19 mouse cellular contexts compared by ENCODE assay signal in genomic region chr14:23470071-23470470, GRCm38 (mm10).
"Had no signal": no experiment of that assay in that cellular context is flagged by ENCODE, and none has a peak within 500 bp of the region (broad histone marks: within the 10 kb centered on the region; RNA-seq: fewer than 3 reads in every experiment).

No protein-coding gene starts in this region.

- H3K9me3 ChIP-seq: midbrain, embryonic 10.5 days; midbrain, embryonic 12.5 days; neural tube, embryonic 13.5 days; neural tube, embryonic 15.5 days had no signal

- ATAC-seq: midbrain, embryonic 16.5 days had no signal

- H3K9ac ChIP-seq: lung, embryonic 14.5 days; midbrain, embryonic 12.5 days; neural tube, embryonic 13.5 days; neural tube, embryonic 15.5 days had no signal

- H3K27me3 ChIP-seq: midbrain, embryonic 12.5 days; neural tube, embryonic 13.5 days; neural tube, embryonic 15.5 days had no signal

- H3K4me3 ChIP-seq: midbrain, embryonic 10.5 days; midbrain, embryonic 12.5 days; myocyte; neural tube, embryonic 13.5 days; neural tube, embryonic 15.5 days had no signal

- H3K4me1 ChIP-seq: midbrain, embryonic 10.5 days; midbrain, embryonic 12.5 days; neural tube, embryonic 13.5 days; neural tube, embryonic 15.5 days had no signal

- H3K27ac ChIP-seq: midbrain, embryonic 10.5 days; midbrain, embryonic 12.5 days; neural tube, embryonic 13.5 days; neural tube, embryonic 15.5 days had no signal

- H3K4me2 ChIP-seq: lung, embryonic 14.5 days; midbrain, embryonic 12.5 days; neural tube, embryonic 13.5 days; neural tube, embryonic 15.5 days had no signal

- H3K36me3 ChIP-seq: midbrain, embryonic 10.5 days; midbrain, embryonic 12.5 days; neural tube, embryonic 13.5 days; neural tube, embryonic 15.5 days had no signal

- DNase-seq: lung, adult 18-20 months; lung, embryonic 14.5 days; lung, postnatal 10 days; lung, postnatal 4 days; midbrain, embryonic 14.5 days; retina, postnatal 1 day; right cerebral cortex, adult 18-20 months; right cerebral cortex, postnatal 25 days; right cerebral cortex, postnatal 4 days; spleen, adult 18-20 months; thymus, adult 18-20 months; thymus, postnatal 14 days; thymus, postnatal 36 days had no signal
